Mouse (Mus musculus): ENCODE data around the gene Hck. TPM values are rescaled to one million over a fixed set of nuclear protein-coding genes. Genes with fewer than 3 reads are reported as not detected.

The Hck gene
- total RNA-seq, 2 experiments from 2014 or later: 1.0 to 1.2 TPM

DNA sequence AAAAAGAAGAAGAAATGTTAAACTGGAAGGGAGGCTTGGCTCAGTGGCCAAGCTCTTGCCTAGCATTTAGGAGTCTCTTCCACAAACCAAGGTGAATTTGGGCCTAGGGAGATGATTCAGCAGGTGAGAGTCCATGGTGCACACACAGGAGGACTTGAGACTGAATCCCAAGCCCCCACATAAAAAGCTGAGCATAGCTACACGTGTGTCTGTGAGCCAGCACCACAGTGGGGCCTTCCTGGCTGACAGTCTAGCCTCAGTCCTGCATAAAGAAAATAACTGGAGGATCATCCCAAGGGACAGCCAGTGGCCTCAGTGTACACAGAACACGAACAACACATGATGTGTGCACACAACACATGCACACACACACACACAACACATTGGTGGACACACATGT is 19.0 kb upstream of the Hck start:
- DNase-seq: no peak
- intact Hi-C loops (cut with DNase I): no loop called here

DNA sequence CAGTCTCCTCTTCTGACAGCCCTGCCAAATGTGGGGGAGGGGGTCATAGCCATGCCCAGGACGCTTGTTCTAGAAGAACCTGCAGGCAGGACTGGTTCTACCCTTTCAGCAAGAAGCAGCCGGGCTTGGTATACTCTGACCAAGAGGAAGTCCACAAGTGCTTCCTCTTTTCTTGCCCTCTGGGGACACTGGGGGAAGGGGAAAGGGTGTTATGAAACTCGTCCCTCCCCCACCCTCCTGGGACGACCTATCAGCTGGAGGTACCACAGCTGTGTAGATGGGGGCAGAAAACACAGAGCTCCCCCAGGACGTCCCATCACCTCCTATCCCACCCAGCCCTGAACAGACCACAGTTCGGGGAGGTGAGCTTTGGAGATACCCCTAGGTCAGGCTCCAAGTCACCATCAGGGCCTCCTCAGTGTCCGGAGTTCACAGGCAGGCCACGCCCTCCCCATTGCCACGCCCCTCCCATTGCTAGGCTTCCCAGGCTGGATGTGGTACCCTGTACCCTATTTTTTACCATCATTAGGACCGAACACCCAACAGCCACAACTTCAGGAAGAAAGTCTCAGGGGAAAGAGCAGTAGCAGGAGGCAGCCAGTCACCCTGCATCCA is 17.6 kb upstream of the Hck start:
- DNase-seq: peak in 1 of 2 experiments; percentile 44
- intact Hi-C loops (cut with DNase I): no loop called here

DNA sequence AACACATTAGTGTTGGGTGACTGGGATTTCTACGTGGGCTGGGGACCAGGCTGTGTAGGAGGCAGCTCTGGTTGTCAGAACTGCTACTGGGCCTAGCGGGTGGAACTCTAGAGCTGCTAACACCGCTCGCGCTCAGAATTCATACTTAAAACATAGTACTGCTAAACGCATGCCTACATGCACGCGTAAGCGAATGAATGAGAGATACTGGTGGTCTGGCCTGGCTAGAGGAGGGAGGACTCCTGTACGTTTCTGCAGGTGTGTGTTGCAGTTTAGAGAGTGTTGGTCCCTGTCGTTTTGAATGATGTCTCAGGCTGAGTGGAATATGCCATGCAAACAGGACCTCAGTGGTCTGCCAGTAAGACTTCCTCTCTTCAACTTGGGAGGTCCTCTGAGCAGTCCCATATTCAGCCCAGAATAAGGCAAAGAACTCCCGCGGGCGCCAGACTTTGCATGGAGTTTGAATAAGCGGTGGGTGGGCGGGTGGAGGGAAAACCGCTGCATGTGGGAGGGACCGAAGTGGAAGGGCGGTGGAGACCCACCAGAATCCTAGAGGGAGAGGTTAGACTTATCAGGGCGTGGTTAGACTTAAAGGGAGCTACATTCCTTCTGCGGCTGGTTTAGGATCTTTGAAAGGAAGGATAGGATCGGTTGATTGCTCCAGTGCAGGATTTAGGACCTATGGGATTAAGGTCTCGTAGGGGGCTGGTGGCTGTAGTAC is 1.1 kb upstream of the Hck start:
- intact Hi-C loops (cut with DNase I): no loop called here
- DNase-seq: no peak

DNA sequence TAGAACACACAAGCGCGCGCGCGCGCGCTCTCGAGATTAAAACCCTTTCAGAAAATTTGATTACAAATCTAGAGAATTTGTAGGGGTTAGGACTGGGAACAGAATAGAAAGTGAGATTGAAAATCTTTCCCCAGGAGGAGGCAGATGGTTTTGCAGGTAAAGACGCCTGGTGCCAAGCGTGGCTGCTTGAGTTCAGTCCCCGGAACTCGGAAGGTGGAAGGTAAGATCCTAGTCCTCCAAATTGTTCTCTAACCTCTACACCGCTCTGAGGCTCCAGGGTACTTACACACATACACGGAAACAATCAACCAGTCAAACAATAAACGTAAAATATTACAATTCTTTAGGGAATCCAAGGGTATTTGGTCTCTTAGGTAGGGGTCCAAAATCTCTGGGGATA is 466 bp upstream of the Hck start:
- no peak for DNase-seq
- intact Hi-C loops (cut with DNase I): no loop called here

DNA sequence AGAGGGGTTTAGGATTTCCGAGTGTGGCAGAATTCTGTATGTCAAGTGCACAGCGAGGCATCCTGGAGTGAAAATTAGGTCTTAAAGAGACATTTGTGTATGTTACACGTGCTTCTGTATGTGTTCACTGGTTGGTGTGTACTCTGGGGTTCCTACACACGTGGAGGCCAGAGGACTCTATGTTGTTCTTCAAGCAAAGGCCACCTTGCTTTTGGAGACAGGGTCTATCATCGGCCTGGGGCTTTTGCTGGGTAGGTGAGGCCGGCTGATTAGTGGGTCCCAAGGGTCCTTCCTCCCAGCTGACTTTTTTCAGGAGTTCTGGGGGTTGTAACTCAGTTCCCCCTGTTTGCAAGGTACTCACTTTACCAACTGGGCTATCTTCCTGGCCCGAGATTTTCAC is 1.3 kb downstream of the Hck start:
- DNase-seq: no peak
- intact Hi-C loops (cut with DNase I): no loop called here

DNA sequence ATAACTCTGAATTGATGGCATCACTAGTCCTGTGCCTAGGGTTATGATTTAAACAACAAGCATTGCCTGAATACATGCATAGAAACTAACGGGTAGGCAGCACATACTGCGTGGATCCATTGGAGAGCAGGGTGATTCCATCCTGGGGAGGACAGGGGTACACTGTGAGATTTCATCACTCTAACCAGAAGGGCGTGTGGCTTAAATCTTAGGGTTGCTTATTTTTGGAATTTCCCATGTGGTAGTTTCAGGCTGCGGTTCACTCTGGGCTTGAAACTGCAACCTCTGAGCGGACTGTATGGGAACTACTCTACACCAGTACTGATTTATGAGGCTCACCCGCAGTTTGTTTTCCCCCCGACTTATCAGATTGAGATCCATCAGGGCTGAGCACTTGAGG is 3.0 kb downstream of the Hck start:
- intact Hi-C loops (cut with DNase I): no loop called here
- DNase-seq: no peak

DNA sequence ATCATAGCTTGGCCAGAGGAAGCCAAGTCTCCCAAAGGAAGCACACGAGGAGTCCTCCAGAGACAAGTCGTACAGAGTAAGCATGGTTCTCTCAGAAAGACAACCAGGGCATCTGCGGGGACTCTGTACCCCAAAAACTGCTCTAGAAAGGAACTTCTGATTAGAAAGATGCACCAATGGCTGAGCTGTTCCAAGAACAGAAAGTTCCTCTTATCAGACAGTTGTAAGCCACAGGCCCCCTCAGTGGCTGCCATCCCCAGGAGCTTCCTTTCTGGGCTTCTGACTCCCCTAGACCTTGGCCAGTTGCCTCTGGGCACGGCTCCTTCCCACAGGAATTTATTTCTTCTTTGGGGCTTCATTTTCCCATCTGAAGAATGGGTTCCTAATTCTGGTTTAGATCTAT is 7.4 kb downstream of the Hck start:
- intact Hi-C loops (cut with DNase I): no loop called here
- DNase-seq: no peak

DNA sequence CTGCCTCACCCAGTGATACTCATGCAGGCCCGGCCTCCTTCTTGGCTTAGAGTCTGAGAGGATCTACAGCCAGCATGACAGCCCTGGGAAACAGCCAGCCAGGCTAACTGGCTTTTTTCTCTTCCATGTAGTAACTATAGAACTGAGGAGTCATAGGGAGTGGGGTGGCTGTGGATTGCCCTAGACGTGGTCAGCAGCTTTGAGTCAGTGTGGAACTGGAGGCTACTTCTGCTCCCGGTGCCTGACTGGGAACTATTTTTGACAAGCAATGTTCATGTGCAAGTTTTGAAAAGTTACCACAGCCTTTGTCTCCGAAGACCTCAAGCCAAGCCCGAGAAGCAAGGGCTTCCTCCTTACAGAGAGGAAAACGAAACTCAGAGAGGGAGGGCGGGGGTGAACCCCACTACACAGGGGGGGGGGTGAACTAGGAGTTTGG is 8.8 kb downstream of the Hck start:
- intact Hi-C loops (cut with DNase I): no loop called here
- DNase-seq: peak; percentile 25 to 39

DNA sequence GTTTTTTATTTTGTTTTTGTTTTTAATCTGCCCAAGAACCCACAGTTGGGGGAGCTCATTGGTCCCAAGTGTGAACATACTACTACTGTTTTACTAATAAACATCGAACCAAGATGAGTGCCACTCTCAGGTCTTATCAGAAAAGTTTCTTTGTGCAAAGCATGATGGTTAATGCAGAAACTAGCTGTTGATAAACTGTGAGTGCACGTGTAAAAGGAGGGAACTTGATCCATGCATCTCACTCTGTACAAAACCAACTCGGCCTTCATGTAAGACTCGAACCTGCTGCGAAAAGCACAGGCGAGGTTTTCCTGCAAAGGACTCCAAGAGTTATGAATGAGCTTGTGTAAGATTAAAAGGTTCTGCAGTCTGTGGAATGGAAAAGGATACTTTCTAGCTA is 11.2 kb downstream of the Hck start:
- no peak for DNase-seq
- intact Hi-C loops (cut with DNase I): no loop called here

DNA sequence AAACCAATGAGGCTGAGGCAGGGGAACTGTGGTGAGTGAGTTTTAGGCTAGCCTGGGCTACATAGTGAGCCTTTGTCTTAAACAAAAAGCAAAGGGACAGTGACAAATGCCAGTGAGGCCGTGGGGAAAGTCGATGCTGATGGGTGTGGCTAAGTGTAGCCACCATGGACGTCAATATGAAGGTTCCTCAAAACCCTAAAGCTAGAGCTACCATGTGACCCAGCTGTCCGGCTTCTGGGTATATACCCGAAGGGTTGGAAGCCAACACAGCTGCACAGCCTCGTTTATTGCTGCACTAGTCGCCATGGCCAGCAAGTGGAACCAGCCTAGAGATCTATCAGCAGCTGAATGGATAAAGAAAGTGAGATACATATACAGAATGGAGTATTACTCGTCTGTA is 11.9 kb downstream of the Hck start:
- intact Hi-C loops (cut with DNase I): no loop called here
- no peak for DNase-seq

DNA sequence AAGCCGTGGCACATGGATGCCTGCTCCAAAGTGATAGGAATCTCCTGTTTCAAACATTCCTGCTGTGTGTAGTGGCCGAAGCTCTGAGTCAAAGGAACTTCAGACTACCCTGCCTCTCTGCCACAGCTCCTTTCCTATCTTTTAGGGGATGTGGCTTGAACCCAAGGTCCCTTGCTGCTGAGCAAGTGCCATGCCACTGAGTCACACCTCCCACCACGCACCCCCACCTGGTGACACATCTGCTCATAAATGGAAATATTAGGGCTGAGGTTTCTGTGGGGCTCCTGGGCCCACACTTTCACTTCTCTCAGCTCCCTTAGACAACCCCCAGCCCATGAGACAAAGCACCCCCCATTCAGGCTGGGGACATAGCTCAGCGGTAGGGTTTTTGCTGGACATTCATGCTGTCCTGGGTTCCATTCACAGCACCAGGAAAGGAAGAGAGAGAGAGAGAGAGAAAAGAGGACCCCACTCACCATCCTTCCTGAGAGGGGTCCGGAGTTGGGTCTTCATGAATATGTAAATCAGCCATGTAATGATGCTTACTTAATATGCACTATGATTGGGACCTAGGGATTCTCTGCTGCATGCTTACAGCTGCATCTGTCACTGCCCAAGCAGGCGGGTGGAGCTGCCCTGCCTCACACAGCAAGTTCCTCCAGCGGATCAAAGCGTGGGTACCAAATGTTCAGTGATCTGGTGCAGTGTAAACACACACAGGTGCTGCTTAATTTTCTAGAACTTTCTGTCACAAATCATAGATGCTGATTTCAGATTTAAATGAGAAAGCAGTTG is 13.8 kb downstream of the Hck start:
- intact Hi-C loops (cut with DNase I): no loop called here
- no peak for DNase-seq

DNA sequence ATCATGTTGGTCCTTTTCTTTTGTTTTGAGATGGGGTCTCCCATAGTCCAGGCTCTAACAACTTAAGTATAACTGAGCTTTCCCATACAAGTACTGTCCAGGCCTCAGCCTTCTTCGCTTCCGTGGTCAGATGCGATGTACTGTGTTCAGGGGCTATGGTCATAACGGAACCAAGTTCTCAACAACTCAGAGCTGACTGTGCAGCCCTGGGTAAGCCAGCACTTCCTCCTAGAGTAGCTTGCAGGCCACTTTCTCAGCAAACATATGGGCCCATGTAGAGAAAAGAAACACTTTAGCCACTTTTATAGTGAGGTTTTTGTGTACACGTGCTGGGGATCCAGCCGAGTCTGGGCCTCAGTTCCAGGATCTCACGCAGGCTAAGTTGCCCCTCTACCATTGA is 14.4 kb downstream of the Hck start:
- no peak for DNase-seq
- intact Hi-C loops (cut with DNase I): no loop called here

DNA sequence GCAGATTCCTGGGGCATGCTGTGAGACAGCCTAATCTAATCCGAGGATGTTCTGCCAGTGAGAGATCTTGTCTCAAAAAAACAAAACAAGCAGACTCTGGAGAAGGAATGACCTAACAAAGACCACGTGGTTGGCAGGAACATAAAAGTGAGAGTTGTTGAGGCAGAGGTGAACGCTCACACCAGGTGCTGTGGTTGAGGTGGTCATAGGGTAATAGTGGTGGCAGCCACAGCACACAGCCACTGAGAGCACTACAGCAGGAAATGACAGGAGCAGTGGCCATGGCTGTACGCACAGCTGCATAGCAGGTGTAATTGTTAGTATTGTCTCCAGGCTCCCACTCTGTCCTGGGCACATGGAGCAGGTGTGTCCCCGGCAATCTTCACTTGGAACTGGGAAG is 17.6 kb downstream of the Hck start:
- intact Hi-C loops (cut with DNase I): no loop called here
- DNase-seq: no peak

DNA sequence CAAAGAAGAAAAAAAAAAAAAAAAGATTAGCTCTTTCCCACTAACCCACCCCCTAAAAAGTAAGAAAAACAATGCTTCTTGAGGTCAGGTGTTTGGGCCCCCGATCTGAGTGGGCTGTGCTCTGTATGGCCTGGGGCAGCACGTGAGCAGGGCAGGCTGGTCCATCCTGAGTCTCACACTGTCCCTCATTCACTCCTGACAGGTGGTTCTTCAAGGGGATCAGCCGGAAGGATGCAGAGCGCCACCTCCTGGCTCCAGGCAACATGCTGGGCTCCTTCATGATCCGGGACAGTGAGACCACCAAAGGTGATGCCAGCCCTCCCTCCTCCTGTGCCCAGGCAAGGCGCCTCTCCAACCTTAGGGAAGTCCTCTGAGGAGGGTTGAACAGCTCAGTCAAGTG is 22.8 kb downstream of the Hck start:
- intact Hi-C loops (cut with DNase I): no loop called here
- DNase-seq: peak in 1 of 2 experiments; percentile 24

DNA sequence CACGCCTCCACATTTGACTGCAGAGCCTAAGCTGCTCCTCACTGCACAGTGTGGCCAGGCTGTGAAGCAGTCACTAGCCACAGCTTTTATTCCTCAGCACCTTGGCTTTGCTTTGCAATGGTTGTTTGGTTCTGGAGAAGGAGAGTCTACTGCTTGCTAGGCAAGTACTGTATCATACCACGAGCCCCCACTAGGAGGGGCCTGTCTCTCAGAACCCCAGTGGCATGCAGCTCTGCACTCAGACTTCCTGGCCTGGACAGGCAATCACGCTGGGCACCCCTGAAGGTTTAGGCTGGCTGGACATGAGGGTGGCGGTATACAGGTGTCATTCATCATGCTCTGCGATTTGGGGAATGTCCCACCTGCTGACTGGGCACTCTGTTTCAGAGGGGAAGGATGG is 26.0 kb downstream of the Hck start:
- DNase-seq: no peak
- intact Hi-C loops (cut with DNase I): no loop called here

DNA sequence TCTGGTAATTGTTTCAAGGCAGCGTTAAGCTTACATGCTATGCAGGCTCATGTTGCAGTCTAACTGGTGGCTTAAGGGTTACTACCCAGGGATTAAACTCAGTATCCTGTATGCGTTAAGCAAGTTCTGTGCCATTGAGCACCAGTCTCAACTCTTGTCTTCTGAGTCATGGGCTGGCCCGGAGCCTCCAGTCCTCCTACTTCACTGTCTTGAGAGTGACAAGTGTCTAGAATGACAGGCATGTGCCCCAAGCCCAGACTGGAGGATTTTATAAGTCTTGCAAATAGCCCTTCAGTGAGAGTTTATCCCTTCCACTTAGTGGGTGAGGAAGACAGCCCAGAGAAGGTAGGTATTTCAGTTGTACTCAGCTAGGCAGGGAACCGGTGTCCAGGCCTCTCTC is 27.9 kb downstream of the Hck start:
- DNase-seq: no peak
- intact Hi-C loops (cut with DNase I): no loop called here

DNA sequence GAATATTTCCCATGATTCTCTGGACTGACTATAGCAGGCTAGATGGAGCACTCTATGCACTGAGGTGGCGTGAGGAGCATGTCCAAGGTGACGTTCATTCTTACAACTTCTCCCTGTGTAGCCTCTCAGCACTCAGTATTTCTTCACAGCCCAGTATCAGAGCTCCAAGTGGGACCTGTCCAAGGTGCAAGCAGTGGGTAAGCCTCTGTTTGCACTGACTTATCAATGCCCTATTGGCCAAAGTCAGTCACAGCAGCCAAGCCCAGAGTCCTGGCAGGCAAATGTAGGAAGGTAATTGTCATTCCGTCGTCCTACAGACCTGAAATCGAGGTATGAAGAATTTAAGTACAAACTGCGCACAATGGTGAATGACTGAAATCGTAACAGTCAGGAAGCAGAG is 30.9 kb downstream of the Hck start:
- no peak for DNase-seq
- intact Hi-C loops (cut with DNase I): no loop called here

DNA sequence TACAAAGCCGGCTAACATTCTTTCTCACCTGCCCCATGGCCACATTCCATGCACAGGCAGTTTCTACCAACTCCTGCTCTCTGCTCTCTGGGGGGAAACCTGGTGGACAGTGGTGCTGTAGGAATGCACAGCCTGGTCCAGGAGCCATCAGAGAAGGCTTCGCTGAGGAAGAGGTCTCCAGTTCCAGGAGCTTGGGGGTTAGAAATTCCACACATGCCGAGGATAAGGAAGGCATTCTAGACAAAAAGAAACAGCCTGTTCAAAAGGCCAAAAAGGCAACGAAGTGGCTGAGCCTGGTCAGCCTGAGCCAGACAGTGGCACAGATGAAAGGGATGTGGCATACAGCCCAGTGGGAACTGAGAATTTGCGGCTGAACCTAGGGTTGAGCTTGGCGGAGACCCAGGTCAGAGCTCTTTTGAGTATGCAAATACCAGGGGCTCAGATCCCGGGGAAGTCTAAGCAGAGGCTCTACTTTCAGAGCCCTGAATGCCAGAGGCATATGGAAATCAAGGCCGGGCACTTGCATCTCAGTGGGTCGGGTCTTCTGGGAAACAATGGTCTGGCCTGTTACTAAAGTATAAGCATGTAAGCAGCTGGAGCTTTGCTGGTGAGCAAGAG is 31.8 kb downstream of the Hck start:
- intact Hi-C loops (cut with DNase I): no loop called here
- DNase-seq: peak; percentile 61 to 79

DNA sequence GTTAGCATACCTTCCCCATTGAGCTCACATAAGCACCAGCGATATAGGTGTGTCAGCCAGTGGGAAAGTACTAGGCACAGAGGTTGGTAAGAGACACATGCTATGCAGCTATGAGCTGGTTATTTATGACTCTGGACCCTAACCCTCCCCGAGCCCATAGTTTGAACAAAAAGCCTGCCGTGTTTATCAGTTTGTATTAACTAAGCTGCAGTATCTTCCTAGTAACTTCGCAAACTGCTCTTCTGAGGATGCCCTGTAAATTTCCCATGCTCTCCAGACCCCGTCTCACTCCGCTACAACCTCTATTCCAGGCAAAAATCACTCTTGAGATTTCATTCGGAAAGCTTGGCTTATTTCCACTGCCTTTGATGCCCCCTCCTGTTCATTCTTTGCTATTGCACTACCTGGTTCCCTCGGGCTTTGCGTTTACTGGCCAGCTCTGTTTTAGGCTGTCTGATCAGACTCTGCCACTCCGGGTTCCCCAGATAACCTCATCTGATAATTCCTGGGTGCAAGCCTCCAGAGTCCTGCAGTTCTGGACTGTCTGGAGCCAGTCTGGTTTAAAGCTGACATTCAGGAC is 34.4 kb downstream of the Hck start:
- DNase-seq: peak; percentile 60 to 82
- intact Hi-C loops (cut with DNase I): loop anchor here (1.0 kb wide), 3 partner anchors 61 to 227 kb away; no protein-coding TSS in a partner anchor

DNA sequence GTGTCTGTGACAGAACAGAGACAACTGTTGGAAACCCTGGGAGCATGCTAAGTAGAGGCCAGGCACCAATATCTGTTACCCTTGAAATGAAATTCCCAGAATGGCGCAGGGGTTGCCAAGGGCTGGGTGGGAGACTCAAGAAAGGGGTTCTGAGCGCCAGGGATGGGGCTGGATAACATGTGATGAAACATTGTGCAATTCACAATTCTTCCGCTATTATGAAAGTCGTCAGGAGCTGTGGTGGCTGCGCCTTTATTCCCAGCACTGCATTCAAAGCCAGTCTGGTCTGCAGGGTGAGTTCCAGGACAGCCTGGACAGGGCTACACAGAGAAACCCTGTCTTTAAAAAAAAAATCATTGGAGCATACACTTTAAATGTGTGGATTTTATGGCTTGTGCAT is 37.1 kb downstream of the Hck start:
- DNase-seq: no peak
- intact Hi-C loops (cut with DNase I): loop anchor here (5.0 kb wide), 1 partner anchor 97 kb away; the partner anchor contains the start of genes Plagl2 and Pofut1

DNA sequence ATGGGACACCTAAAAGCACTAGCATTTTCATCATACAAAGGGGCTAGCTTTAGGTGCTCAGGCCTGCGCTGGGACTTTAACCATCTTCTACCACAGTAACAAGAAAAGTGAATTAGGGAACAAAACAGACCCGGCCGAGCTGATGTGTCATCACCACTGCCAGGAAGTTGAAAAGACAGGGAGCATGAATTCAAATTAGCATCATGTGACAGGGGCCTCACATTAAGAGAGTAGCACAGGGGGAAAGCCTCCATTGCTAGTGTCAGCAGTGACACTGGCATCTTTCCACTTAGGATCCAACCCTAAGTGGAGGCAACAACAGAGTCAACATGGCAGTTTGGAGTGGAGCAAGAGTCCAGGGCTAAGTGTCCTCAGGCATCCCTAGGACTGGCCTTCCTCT is 39.0 kb downstream of the Hck start:
- intact Hi-C loops (cut with DNase I): loop anchor here (1.0 to 5.0 kb wide), 2 partner anchors 95 to 439 kb away; partner anchors contain the start of genes Plagl2 and Pofut1
- no peak for DNase-seq

All from heart, postnatal 10 days (tissue).